Mouse (Mus musculus): ENCODE results near the gene Notch3.

- TF ChIP-seq CTCF (IDR thresholded peaks at IDR 0.05; ENCODE audit: extremely low read depth, insufficient read depth, low read length): no peak
- TF ChIP-seq POLR2A (IDR thresholded peaks at IDR 0.05; ENCODE audit: extremely low read depth, insufficient read depth, low read length): no peak
Measured at GRCm38 (mm10) chr17:32188863-32189636, 22.4 kb upstream of the Notch3 start, which contains the start of gene Ephx3.

Measured in cortical plate, adult 2 months (tissue).